Mouse (Mus musculus) kidney, adult 11 months (tissue): ENCODE measurements around the gene Extl1.
A peak's percentile ranks its signal among the peaks of the same experiment; 100 is the strongest.

Experiments
- DNase-seq: peaks from one replicate; pipeline ENCODE4 v3.0.0; 2022

Extl1 gene

GRCm38 (mm10) chr4:134310656-134311055 lies 73.0 kb downstream of the Extl1 start:
- no peak for DNase-seq

DNA sequence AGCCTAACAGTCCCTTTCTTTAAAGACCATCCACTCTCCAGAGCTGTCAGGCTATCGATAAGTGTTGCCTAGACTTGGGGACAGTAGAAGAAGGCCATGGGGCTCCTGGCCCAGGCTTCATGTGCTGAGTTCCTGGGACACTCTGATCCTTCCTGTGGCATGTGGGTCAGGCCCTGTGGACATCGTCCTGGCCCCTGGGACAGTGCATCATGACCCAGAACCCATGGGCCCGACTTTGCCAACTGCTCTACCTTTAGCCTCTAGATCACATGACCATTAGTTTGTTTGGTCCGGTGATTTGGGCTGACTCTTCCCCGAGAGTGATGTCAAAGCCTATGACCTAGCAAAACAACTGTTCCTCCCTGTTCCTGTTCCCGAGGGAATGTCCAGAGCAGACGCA lies 73.5 kb downstream of the Extl1 start:
- DNase-seq: peak; percentile 60

GRCm38 (mm10) chr4:134307367-134308072 lies 76.1 kb downstream of the Extl1 start:
- peak; percentile 65 for DNase-seq

- DNase-seq: no peak
Measured at GRCm38 (mm10) chr4:134306963-134307362, 76.7 kb downstream of the Extl1 start.
